Mouse (Mus musculus) A20 (cell line): ENCODE measurements at regions not wholly inside any gene's neighbourhood (a gene's known extent, or its start where the extent isn't known, plus 50 kb on each side); places are given as distances from the start of the nearest gene placed in this dataset.
A peak's percentile ranks its signal among the peaks of the same experiment; 100 is the strongest.

Source experiments
- DNase-seq: peaks from one replicate; pipeline ENCODE4 v3.0.0-alpha.2; 2011; ENCODE audit warnings: low read depth, low spot score

DNA sequence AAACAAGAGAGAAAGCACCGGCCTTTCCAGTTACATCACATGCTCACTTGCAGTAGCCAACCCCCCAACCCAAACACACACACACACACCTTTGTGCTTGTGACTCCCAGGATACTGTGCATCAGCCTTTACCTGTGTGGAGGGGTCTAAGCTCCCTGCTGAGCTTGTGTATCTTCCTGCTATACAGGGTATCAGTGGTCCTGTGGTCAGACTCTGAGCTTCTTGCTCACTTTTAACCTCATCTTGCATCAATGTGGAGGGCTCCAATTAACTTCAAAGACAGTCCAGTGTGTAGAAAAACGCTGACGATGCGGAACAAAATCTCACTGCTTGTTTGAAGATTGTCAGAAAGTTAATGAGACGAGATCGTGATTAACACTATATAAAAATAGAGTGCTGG lies 71.4 kb upstream of the Gypa start:
- DNase-seq, result no peak

DNA sequence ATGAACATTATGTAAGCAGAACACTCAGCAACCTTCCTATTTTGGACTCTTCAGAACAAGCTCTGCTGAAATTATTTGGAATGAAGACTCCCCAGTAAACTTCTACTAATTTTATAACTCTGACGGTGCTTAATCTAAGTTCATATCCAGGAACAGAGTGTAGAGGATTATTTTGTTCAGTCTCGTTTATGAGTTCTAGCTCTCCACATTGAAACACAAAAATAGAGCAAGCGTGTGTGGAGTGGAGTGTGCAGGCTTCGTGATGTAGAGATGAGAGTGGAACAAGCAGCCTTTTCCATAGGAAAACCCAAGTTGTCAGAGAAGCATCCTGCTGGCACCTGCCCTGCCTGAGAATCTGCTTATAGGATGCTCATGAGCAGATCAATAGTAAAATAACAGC lies 77.5 kb upstream of the Gypa start:
- no peak for DNase-seq

DNA sequence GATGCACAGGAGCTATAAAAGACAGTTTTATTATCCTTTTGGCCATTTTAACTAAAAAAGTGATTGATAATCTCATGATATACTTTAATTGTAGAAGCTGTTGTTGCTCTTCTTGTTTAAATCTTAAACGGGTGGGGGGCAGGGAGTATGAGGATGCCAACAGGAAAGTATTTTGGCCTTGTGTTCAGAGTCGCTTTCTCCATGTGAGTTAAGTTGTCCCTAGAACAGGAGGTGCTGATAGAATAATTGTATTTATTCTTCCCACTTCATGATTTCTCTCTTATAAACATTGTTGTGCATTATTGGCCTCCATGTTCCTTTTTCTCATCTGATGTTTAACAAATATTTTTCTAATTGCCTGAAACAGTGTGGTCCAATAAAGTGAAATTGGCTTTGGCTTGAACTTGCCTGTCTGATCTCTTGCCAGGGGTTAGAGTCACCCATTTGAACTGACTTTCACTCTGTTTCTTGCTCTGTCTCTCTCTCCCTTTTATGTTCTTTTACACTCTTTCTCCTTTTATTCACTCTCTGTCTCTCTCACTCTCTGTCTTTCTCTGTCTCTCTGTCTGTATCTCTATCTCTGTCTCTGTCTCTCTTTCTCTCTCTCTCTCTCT lies 93.9 kb upstream of the Gypa start:
- no peak for DNase-seq

DNA sequence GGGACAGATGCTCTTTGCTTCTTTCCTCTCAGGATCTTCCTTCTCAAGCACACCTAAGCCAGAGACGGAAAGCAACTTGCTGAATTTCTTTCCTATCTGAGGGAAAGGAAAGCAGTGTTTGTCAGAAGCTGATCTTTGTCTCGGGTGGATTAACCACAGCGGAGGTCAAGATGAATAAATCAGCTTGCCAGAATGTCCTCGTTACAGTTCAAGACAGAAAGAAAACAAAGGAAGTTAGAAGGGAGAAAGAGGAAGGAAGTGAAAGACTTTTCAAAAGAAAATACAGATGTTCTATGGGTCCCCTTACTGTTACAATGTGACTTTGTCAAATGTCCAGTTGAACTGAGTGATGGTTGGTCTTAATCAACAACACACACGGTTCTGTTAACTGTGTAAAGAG lies 98.6 kb upstream of the Gypa start:
- no peak for DNase-seq

DNA sequence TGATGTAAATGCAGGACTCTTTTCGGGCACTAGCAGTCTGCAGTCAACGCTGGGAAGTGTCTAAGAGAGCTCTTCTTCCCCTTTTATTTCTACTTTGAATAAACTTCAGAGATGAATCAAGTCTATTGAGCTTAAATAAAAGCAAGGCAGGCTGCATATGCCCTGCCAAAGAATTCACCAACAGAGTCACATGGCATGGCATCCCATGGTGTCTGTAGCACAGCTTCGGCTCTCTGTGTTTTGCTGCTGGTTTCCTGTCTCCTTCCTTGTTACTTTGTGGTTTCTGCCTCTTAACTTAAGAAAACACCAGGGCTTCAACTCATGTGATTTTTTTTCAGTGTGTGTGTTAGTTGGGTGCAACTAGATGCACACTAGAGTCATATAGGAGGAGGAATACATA lies 100.5 kb upstream of the Gypa start:
- no peak for DNase-seq

DNA sequence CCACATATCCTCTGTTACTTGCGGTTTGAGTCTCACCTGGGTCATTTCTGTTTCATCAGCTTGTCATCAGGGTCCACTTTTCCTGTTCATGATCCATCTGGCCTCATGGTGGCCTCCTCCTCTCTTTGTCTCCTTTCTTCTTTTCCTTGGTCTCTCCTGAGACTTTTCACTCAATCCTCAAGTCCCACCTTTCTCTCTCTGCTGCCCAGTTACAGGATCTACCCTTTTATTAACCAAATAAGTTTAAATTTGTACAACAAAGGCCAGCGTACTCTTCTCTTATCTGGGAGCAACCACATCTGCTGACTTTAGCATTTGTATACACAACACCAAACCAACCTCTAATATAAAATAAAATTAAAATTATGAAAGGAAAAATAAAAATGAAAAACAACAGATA lies 124.4 kb upstream of the Gypa start:
- DNase-seq, result no peak

DNA sequence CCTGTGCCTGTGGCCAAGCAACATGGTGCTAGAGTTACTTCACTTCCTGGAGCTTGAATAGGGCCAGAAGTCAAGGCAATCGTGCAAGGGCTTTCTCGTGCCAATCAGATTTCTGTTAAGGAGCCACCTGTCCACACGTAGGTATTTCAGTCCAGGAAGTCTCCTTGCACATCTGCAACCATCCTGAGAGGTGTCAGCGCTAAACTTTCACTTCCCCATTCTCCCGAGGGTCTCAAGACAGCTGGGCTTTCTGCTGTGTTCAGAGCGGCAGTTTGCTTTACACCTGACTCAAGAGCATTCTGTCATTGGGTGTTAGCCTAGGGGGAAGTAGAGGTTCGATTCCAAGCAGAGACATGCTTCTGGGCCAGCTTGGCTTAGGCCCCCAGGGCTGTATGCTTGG lies 129.5 kb upstream of the Gypa start:
- DNase-seq, result peak; percentile 46

DNA sequence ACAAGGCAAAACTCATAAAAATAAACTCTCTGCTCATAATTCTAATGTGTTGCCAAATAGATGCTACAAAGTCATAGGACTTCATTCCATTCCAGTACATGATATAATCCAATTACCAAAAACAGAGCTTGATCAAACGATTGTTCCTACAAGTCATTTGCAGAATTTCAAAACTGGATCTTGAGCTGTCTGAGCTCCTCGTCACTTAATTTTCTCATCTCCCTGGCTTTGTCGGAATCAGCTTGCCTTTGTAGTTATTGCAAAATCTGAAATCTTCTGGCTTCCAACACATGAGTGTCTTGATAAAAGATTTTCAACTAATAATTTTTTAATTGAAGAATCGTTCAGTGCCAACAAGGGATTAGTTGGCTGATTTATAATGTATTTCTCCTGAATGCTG lies 150.3 kb upstream of the Gypa start:
- DNase-seq, result no peak

DNA sequence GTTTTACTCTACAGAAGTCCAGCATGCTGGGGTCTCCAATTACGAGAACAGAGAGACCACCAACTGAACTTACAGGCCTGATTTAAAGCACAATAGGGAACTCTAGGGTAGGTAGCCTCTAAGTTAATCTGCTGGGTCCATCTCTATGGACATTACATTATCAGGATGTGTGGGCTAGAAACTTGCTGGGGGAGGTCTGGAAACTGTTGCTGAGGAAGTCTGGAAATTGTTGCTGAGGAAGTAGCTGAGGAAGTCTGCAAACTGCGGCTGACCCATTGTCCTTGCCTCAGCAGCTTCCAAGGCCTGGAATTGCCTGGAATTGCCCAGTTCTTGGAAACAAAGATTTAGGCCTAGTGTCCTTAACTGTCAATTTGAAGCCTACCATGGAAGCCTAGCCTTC lies 155.7 kb upstream of the Gypa start:
- DNase-seq, result no peak

DNA sequence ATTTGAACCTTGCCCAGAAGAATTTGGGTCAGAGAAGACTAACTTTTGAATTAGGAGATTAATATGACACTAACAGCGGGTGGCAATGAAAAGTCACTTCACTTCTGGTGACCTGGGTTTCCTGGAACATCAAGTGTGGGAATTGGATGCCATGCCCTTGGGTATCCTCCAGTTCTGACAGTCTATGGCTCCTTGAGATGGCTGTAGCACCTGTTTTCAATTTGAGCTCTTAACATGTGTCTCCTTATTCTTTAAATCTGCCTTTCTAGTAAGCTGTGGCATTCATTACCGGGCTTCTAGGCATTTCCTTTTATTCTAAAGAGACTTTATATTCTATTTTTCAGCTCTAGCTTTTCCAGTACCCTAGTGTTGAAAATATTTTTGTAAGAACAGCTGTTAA lies 164.9 kb upstream of the Gypa start:
- DNase-seq, result no peak

DNA sequence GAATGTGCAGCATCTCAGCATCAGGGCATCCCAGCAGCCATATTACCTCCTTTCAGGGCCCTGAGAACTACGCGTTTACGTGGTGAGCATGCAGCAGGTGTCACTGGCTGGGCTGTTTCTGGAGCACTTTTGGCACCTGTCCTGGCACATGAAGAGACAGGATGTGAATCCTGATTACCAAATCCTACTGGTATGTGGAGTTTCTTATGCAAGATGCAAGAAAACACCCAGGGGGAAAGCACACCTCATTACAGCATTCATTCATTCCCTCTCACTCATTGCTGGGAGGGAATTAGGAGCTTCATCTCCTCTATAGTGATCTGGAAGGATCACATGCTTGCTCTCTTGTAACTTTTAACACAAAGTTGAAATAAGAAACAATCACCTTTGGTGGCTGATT lies 167.7 kb upstream of the Gypa start:
- no peak for DNase-seq

DNA sequence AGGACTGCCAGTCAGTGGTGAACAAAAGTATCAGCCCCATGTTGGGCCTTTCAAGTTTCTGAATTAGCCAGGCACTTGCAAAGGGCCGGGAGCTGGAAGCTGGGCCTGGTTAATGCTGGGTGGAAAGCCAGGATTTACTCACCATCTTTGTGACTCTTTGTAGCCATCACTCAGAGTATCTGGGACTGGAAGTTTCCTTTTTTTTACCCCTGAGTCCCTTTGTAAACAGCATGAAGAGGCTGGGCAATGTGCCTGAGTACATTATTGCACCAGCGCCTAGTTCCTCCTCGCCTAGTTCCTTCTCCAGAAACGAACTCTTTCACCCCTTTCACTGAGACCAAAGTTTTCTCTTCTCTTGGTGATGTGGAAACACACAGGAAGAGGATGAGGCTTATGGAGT lies 168.4 kb upstream of the Gypa start:
- DNase-seq, result no peak

DNA sequence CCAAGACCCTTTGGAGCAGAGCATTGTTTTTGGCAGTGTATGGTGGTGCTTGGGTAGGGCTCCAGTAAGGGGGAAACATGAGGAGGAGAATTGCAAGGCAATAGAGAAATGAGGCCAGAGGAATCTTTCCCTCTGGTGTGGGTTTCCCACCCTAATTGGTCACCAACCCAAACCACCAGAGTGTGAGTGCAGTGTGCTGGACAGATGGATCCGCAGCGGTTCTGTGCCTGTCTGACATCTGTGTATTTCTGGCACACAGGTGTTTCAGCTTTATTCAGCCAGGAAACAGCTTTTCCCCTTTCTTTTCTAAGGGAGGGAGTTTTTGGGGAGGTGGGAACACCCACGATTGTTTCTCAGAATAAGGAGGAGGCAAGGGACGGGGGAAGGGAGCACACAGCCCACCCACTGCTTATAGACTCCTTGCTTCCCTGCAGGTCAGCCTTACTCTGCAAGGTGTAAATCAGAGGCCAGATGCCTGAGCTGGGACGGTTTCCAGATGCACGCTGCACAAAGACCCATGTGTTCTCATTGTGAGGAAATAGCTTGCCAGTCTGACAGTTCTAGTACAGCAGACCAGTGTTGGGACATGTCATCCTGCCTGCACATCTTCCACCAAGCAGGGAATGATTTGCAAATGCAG lies 175.2 kb upstream of the Gypa start:
- DNase-seq, result no peak

DNA sequence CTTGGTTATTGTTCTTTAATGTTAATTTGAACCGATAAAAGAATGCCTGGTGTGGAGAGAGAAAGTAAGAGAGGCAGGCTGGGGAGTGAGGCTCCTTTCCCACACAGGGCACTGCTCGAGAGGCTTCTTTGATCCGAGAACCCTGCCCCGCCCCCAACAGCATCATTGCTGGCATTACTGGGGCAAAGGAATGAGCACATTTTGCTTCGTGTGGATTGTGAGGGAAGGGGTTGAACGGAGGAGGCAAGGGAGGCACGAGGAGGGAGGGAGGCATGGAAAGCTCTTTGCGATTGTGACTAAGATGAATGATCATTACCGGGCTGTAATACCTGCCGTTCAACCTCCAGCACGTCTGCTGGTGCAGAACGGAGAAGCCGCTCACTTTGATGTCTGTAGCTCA lies 178.2 kb upstream of the Gypa start:
- no peak for DNase-seq

DNA sequence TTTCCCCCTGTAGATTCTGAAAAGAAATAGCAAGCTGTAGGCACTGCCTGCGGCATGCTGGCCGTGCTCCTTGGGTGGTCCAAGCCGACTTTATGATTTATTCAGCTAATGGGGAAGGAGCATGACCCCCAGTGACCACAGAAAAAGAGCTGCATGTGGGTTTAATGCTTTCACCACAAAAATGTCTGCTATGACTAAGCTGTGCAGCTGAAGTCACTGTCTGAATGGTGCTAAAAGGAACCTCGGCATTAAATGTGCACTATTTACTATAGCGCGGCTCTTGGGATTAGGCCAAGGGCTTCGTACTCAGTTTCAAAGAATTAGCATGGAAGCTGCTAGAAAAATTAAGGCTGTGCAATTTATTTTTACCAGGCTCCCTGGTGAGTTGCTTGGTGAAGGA lies 178.8 kb upstream of the Gypa start:
- no peak for DNase-seq

DNA sequence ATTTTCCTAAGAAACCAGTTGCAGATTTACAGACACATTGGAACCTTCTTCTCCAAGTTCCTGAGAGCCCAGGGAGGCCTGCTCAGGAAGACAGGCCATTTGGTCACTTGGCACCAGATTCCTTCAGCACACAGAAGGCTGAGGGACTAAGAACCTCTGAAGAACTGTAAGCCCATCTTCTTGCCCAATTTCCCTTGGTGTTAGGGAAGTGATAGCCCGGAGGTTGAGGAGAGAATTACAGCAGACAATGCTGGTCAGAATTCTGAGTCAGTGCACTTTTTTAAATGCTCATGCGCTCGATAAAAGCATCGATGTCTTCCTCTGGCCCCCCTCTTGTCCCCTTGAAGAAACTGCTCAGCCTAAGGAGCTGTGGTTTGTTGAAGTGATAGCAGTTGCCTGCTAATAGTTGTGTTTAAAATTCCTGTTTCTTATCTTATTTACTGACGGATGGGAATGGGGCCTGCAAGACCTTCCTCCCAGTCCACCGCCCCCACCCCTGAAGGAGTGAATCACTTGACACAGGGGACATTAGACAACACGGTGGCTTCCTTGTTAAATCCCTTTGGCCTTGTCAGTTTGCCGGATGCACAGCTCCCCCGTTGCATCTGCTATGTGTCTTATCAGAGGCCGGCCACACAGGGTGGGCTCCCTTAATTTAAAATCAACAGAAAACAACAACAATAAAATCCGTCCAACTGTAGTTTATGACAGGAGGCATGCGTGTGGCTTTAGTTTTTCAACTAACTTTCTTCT lies 179.5 kb upstream of the Gypa start:
- no peak for DNase-seq

DNA sequence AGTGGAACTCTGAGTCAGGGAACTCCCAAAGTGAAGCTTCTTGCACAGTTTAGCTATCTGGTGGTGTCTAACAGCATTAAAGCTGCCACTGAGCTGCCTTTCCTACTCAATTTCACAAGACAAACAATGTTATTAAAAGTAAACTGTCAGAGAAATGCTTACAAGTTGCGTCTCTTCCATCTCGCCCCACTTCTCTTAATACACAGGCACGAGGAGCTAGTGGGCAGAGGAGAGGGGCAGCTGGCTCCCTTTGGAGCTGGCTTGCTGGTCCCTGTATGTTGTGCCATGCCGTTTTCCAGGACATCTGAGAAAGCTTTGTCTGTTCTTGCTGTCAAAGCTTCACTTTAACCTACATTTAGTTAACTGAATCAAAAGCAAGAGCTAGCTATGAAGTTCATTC lies 185.8 kb upstream of the Gypa start:
- DNase-seq, result no peak

DNA sequence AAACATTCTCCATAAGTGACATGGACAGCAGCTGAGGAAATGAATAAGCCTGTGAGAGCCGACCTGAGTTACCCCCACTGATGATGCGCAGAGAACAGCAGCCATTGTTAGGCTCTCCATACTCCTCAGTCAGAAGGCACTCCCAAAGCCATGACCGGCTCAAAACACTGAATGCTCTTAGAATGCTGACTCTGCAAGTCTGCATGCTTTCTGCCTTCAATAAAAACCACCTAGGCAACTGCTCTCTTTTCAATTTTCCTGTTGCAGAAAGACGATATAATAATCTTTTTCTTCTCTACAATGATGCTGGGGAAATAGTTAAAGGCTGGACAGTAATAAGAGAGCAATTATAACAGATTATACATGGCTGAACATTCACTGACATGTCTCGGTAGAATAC lies 195.0 kb upstream of the Gypa start:
- no peak for DNase-seq

DNA sequence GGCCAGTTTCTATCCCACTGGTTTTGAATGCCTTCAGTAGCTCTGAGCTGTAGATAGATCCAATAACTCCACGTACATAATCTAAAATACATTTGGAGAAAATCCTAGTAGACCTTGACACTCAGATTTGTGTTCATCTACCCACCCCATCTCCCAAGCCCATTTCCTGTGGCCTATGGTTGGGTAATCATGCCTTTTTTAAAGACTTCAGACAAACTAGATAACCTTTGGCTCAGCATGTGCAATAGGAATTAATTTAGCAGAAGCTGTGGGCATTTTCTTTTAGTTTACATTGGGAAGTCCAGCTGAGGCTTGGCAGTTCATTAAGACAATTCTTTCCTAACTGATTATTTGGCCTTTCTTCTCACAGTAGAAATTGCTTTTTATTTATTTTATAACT lies 203.3 kb upstream of the Gypa start:
- no peak for DNase-seq

DNA sequence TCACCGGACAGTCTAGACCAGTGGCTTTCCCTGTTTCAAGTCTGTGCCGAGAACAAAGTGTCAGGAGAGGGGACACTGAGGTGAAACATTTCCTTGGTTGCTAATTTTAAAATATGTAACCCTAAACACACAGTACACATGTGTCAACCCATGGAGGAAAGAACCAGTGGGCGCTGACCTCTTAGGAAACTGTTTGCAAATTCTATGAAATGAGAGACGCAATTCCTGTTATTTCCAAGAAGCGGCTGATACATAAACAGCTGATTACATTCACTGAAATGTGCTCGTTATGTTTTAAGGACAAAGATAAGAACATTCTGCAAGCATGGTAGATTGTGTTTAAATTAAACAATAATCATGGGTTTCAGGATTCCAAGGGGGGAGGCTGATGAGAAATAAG lies 204.3 kb upstream of the Gypa start:
- DNase-seq, result no peak

DNA sequence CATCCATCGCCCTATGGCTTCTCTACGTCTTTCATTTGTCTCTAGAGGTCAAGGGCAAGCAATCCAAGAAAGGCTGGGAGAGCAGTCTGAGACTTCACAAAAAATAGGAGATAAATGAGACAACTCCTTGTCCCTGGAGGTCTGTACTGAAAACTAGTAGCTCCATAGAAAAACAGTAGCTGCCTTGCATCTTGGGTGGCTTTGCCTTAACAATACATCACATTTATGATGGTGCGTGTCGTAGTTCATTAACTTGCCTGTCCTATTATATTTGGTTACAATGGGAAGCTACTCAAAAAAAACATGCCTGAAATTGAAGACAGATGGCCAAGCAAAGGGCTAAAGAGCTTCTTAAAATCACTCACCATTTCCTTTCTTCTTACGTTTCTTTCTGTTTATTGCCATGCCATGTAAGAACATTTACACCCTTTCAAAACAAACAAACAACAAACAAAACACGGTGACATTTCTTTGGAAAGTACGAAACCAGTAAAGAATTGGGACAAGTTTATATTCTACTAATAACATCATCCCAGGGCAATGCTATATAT lies 211.2 kb upstream of the Hhip start:
- DNase-seq, result no peak

DNA sequence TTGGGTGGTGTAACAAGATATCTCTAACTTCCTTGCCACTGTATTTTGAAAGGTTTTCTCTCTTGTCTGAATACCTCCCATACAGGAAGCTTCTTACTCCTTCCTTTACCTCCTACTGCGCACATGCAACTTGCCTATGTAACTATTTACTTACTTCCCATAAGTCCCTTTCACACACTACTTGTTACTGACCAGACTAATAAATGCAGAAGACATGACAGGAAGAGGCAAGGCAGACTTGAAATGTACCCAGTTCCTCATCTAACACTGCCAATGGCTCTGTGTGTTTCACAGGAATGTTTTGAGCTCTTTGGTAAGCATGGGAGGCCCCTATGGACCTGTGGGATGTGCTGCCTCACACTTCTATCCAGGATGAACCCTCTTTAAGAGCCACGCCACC lies 207.1 kb upstream of the Hhip start:
- no peak for DNase-seq

DNA sequence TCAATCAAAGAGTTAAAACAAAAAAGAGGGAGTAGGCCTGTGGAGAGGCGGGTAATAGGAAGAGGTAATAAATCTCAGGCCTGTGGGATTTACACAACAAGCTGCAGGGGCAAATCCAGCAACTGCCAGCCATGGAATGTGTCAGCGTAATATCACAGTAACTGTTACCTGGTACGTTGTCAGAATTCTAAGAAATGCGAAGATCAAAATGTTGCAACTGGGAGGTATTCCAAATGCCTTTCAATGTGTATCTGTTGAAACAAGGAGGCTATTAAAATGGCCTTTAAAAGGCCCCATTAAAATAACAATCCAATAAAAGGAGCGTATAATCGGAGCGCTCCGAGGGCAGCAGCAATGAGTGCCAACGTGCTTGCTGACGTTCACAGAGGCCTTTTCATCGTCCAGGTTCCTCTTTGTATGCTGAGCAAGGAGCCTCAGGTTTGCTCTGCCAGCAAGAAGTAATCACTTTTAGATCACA lies 205.7 kb upstream of the Hhip start:
- no peak for DNase-seq
